Mouse (Mus musculus) cerebellum, adult (tissue): ENCODE measurements around the gene Tnrc6a.

ENCODE experiments used
- ATAC-seq: cut with Nextera tagmentation; 2 replicates; pipeline ENCODE4 v1.9.2; 2017; ENCODE audit warnings: mild to moderate bottlenecking, moderate library complexity, mixed read lengths; ENCODE audit not compliant: insufficient number of reproducible peaks, low FRiP score, low TSS enrichment

The Tnrc6a gene

GRCm38 (mm10) chr7:123219781-123220632 is 96.3 kb downstream of the Tnrc6a start:
- no peak for ATAC-seq

- no peak for ATAC-seq
These were observed 96.9 kb downstream of the Tnrc6a start for GRCm38 (mm10) chr7:123220633-123220942.

- ATAC-seq = no peak
These were observed 100.4 kb downstream of the Tnrc6a start for GRCm38 (mm10) chr7:123224076-123224475.

GRCm38 (mm10) chr7:123225159-123225558 is 101.5 kb downstream of the Tnrc6a start:
- no peak for ATAC-seq

GRCm38 (mm10) chr7:123235449-123235848 is 111.8 kb downstream of the Tnrc6a start:
- no peak for ATAC-seq

- ATAC-seq = no peak
These were observed 114.9 kb downstream of the Tnrc6a start for GRCm38 (mm10) chr7:123238621-123239020.

GRCm38 (mm10) chr7:123240064-123240463 is 116.4 kb downstream of the Tnrc6a start:
- no peak for ATAC-seq

- no peak for ATAC-seq
These were observed 118.6 kb downstream of the Tnrc6a start for GRCm38 (mm10) chr7:123242241-123242640.

- no peak for ATAC-seq
These were observed 121.1 kb downstream of the Tnrc6a start for GRCm38 (mm10) chr7:123244833-123245232.
